In the genomic region with DNA sequence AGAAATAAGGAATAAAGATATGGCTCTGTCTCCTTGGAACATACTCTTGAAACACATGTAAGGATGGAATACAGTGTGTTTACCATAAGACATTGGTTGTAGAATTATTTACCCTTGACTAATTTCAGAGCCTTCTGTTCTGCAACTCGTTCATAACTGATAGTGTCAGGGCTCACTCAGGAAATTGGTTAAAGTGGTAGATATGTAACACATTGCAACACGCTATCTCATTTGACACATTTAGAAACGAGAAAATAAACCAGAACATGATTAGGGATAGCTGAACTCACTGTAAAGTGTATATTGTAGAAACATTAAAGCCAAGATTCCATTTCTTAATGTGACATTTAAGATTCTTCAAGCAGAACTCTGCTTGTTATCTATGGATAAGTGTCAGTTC, we compare ENCODE assay signal across 40 mouse cellular contexts. TPM values are rescaled to one million over a fixed set of nuclear protein-coding genes. Genes with fewer than 3 reads are reported as not detected.
"Had no signal": no experiment of that assay in that cellular context is flagged by ENCODE, and none has a peak within 500 bp of the region (broad histone marks: within the 10 kb centered on the region; RNA-seq: fewer than 3 reads in every experiment).

No protein-coding gene starts in this region.

- H3K9ac ChIP-seq: heart, embryonic 13.5 days; heart, embryonic 15.5 days; hindbrain, embryonic 13.5 days; hindbrain, embryonic 15.5 days; kidney, embryonic 15.5 days; limb, embryonic 13.5 days; limb, embryonic 15.5 days; liver, embryonic 12.5 days had no signal

- H3K27me3 ChIP-seq: heart, embryonic 13.5 days; heart, embryonic 15.5 days; hindbrain, embryonic 13.5 days; hindbrain, embryonic 15.5 days; kidney, embryonic 15.5 days; limb, embryonic 13.5 days; limb, embryonic 15.5 days; liver, embryonic 12.5 days had no signal

- H3K4me3 ChIP-seq: heart, adult 2 months; heart, embryonic 13.5 days; heart, embryonic 15.5 days; hindbrain, embryonic 13.5 days; hindbrain, embryonic 15.5 days; kidney, embryonic 15.5 days; layer of hippocampus, adult 2 months; limb, embryonic 13.5 days; limb, embryonic 15.5 days; liver, embryonic 12.5 days had no signal

- ATAC-seq: hindbrain, postnatal 0 days; intestine, embryonic 16.5 days; liver, embryonic 12.5 days had no signal

- H3K36me3 ChIP-seq: heart, embryonic 13.5 days; heart, embryonic 15.5 days; hindbrain, embryonic 13.5 days; hindbrain, embryonic 15.5 days; kidney, embryonic 15.5 days; limb, embryonic 13.5 days; limb, embryonic 15.5 days; liver, embryonic 12.5 days had no signal

- H3K27ac ChIP-seq: heart, adult 2 months; heart, embryonic 13.5 days; heart, embryonic 15.5 days; hindbrain, embryonic 13.5 days; hindbrain, embryonic 15.5 days; hindbrain, postnatal 0 days; kidney, embryonic 15.5 days; kidney, postnatal 0 days; layer of hippocampus, adult 2 months; limb, embryonic 13.5 days; limb, embryonic 15.5 days; liver, embryonic 12.5 days had no signal

- DNase-seq: gastrocnemius, postnatal 14 days; gastrocnemius, postnatal 36 days; heart, adult 11 months; heart, adult 2 months; heart, postnatal 14 days; heart, postnatal 36 days; kidney, adult 11 months; kidney, adult 2 months; kidney, adult 9 months; kidney, postnatal 14 days; kidney, postnatal 36 days; left cerebral cortex, postnatal 4 days had no signal

- H3K9me3 ChIP-seq: heart, embryonic 13.5 days; heart, embryonic 15.5 days; hindbrain, embryonic 13.5 days; hindbrain, embryonic 15.5 days; kidney, embryonic 15.5 days; limb, embryonic 13.5 days; limb, embryonic 15.5 days; liver, embryonic 12.5 days had no signal

- H3K4me1 ChIP-seq: heart, embryonic 13.5 days; heart, embryonic 15.5 days; hindbrain, embryonic 13.5 days; hindbrain, embryonic 15.5 days; kidney, embryonic 15.5 days; limb, embryonic 13.5 days; limb, embryonic 15.5 days; liver, embryonic 12.5 days had no signal

RNA-seq across cellular contexts. Expression of a gene that starts 1.6 kb away (rescaled TPM):
- total RNA-seq: gastrocnemius, adult 18-20 months; gastrocnemius, adult 8-10 months; gastrocnemius, postnatal 14 days; gastrocnemius, postnatal 36 days; heart, adult 2 months; heart, postnatal 14 days; heart, postnatal 36 days; hematopoietic stem cell, adult 5-6 weeks; hindbrain, postnatal 0 days; layer of hippocampus, adult 2 months; layer of hippocampus, postnatal 10 days; layer of hippocampus, postnatal 25 days; left cerebral cortex, adult 8-10 months; left cerebral cortex, postnatal 10 days; left cerebral cortex, postnatal 25 days; left cerebral cortex, postnatal 4 days; liver, adult 2 months had no signal
- polyA plus RNA-seq: gonadal fat pad, adult 2 months; heart, adult 2 months; heart, embryonic 11.5 days; heart, embryonic 13.5 days; heart, embryonic 15.5 days; heart, postnatal 0 days; hindbrain, embryonic 11.5 days; hindbrain, embryonic 13.5 days; hindbrain, embryonic 15.5 days; hindbrain, postnatal 0 days; intestine, embryonic 14.5 days; intestine, embryonic 16.5 days; kidney, adult 2 months; kidney, embryonic 15.5 days; kidney, postnatal 0 days; large intestine, adult 2 months; limb, embryonic 11.5 days; limb, embryonic 13.5 days; limb, embryonic 15.5 days; liver, adult 2 months; liver, embryonic 12.5 days had no signal

RNA-seq across cellular contexts. Expression of a gene that starts 5.5 kb away (rescaled TPM):
- total RNA-seq: gastrocnemius, adult 18-20 months; gastrocnemius, adult 8-10 months; gastrocnemius, postnatal 14 days; gastrocnemius, postnatal 36 days; heart, adult 2 months; heart, postnatal 14 days; heart, postnatal 36 days; hematopoietic stem cell, adult 5-6 weeks; hindbrain, postnatal 0 days; layer of hippocampus, adult 2 months; layer of hippocampus, postnatal 10 days; layer of hippocampus, postnatal 25 days; left cerebral cortex, adult 8-10 months; left cerebral cortex, postnatal 10 days; left cerebral cortex, postnatal 25 days; left cerebral cortex, postnatal 4 days; liver, adult 2 months had no signal
- polyA plus RNA-seq: gonadal fat pad, adult 2 months; heart, adult 2 months; heart, embryonic 11.5 days; heart, embryonic 13.5 days; heart, embryonic 15.5 days; heart, postnatal 0 days; hindbrain, embryonic 11.5 days; hindbrain, embryonic 13.5 days; hindbrain, embryonic 15.5 days; hindbrain, postnatal 0 days; intestine, embryonic 14.5 days; intestine, embryonic 16.5 days; kidney, adult 2 months; kidney, embryonic 15.5 days; kidney, postnatal 0 days; large intestine, adult 2 months; limb, embryonic 11.5 days; limb, embryonic 13.5 days; liver, adult 2 months; liver, embryonic 12.5 days had no signal

RNA-seq across cellular contexts. Expression of a gene that starts 20.1 kb away (rescaled TPM):
- total RNA-seq: gastrocnemius, adult 18-20 months; gastrocnemius, adult 8-10 months; gastrocnemius, postnatal 14 days; gastrocnemius, postnatal 36 days; heart, adult 2 months; heart, postnatal 14 days; heart, postnatal 36 days; hematopoietic stem cell, adult 5-6 weeks; hindbrain, postnatal 0 days; layer of hippocampus, adult 2 months; layer of hippocampus, postnatal 10 days; layer of hippocampus, postnatal 25 days; left cerebral cortex, adult 8-10 months; left cerebral cortex, postnatal 10 days; left cerebral cortex, postnatal 25 days; left cerebral cortex, postnatal 4 days; liver, adult 2 months had no signal
- polyA plus RNA-seq: gonadal fat pad, adult 2 months; heart, adult 2 months; heart, embryonic 11.5 days; heart, embryonic 13.5 days; heart, embryonic 15.5 days; heart, postnatal 0 days; hindbrain, embryonic 11.5 days; hindbrain, embryonic 13.5 days; hindbrain, embryonic 15.5 days; hindbrain, postnatal 0 days; intestine, embryonic 14.5 days; intestine, embryonic 16.5 days; kidney, adult 2 months; kidney, embryonic 15.5 days; kidney, postnatal 0 days; large intestine, adult 2 months; limb, embryonic 11.5 days; limb, embryonic 13.5 days; limb, embryonic 15.5 days; liver, adult 2 months; liver, embryonic 12.5 days had no signal

RNA-seq across cellular contexts. Expression of a gene that starts 35.0 kb away (rescaled TPM):
- total RNA-seq: gastrocnemius, postnatal 14 days; heart, postnatal 14 days; heart, postnatal 36 days; hindbrain, postnatal 0 days; layer of hippocampus, adult 2 months; layer of hippocampus, postnatal 10 days; layer of hippocampus, postnatal 25 days; left cerebral cortex, adult 8-10 months; left cerebral cortex, postnatal 10 days; left cerebral cortex, postnatal 25 days; left cerebral cortex, postnatal 4 days; liver, adult 2 months had no signal
- polyA plus RNA-seq: gonadal fat pad, adult 2 months; heart, embryonic 11.5 days; heart, embryonic 13.5 days; heart, embryonic 15.5 days; hindbrain, embryonic 11.5 days; hindbrain, embryonic 13.5 days; hindbrain, embryonic 15.5 days; hindbrain, postnatal 0 days; intestine, embryonic 14.5 days; intestine, embryonic 16.5 days; kidney, adult 2 months; kidney, postnatal 0 days; limb, embryonic 11.5 days; limb, embryonic 13.5 days; limb, embryonic 15.5 days; liver, adult 2 months; liver, embryonic 12.5 days had no signal

RNA-seq across cellular contexts. Expression of a gene that starts 54.9 kb away (rescaled TPM):
- total RNA-seq: gastrocnemius, adult 18-20 months; gastrocnemius, adult 8-10 months; gastrocnemius, postnatal 14 days; gastrocnemius, postnatal 36 days; heart, adult 2 months; heart, postnatal 14 days; heart, postnatal 36 days; hematopoietic stem cell, adult 5-6 weeks; hindbrain, postnatal 0 days; layer of hippocampus, adult 2 months; layer of hippocampus, postnatal 10 days; layer of hippocampus, postnatal 25 days; left cerebral cortex, adult 8-10 months; left cerebral cortex, postnatal 10 days; left cerebral cortex, postnatal 25 days; left cerebral cortex, postnatal 4 days; liver, adult 2 months had no signal
- polyA plus RNA-seq: gonadal fat pad, adult 2 months; heart, adult 2 months; heart, embryonic 11.5 days; heart, embryonic 13.5 days; heart, embryonic 15.5 days; heart, postnatal 0 days; hindbrain, embryonic 11.5 days; hindbrain, embryonic 13.5 days; hindbrain, embryonic 15.5 days; hindbrain, postnatal 0 days; intestine, embryonic 14.5 days; intestine, embryonic 16.5 days; kidney, adult 2 months; kidney, embryonic 15.5 days; kidney, postnatal 0 days; large intestine, adult 2 months; limb, embryonic 11.5 days; limb, embryonic 13.5 days; limb, embryonic 15.5 days; liver, adult 2 months; liver, embryonic 12.5 days had no signal
